Mouse (Mus musculus): ENCODE measurements around the gene Miga1.

The Miga1 gene

GRCm38 (mm10) chr3:152245273-152245910, 94.8 kb downstream of the Miga1 start:
- no peak for DNase-seq (ENCODE audit: low spot score in 2 of 2)

- no peak for DNase-seq (ENCODE audit: low spot score in 2 of 2)
Measured at GRCm38 (mm10) chr3:152243304-152243703, 96.9 kb downstream of the Miga1 start.

GRCm38 (mm10) chr3:152241098-152241497, 99.1 kb downstream of the Miga1 start:
- DNase-seq (ENCODE audit: low spot score in 2 of 2) = no peak

- DNase-seq (ENCODE audit: low spot score in 2 of 2) = no peak
Measured at GRCm38 (mm10) chr3:152239592-152239991, 100.6 kb downstream of the Miga1 start.

- DNase-seq (ENCODE audit: low spot score in 2 of 2) = peak in 1 of 2 experiments; percentile 40
Measured at GRCm38 (mm10) chr3:152238836-152239235, 101.4 kb downstream of the Miga1 start.

GRCm38 (mm10) chr3:152235805-152236204, 104.4 kb downstream of the Miga1 start:
- no peak for DNase-seq (ENCODE audit: low spot score in 2 of 2)

- no peak for DNase-seq (ENCODE audit: low spot score in 2 of 2)
Measured at GRCm38 (mm10) chr3:152235238-152235637, 105.0 kb downstream of the Miga1 start.

- no peak for DNase-seq (ENCODE audit: low spot score in 2 of 2)
Measured at GRCm38 (mm10) chr3:152231333-152232100, 108.7 kb downstream of the Miga1 start.

- DNase-seq (ENCODE audit: low spot score in 2 of 2) = no peak
Measured at GRCm38 (mm10) chr3:152229271-152229670, 110.9 kb downstream of the Miga1 start.

GRCm38 (mm10) chr3:152228843-152229242, 111.4 kb downstream of the Miga1 start:
- DNase-seq (ENCODE audit: low spot score in 2 of 2) = no peak

- DNase-seq (ENCODE audit: low spot score in 2 of 2) = no peak
Measured at GRCm38 (mm10) chr3:152225906-152226305, 114.3 kb downstream of the Miga1 start.

- no peak for DNase-seq (ENCODE audit: low spot score in 2 of 2)
Measured at GRCm38 (mm10) chr3:152224918-152225317, 115.3 kb downstream of the Miga1 start.
